Mouse (Mus musculus): ENCODE results near the gene Chst11. TPM values are rescaled to one million over a fixed set of nuclear protein-coding genes. Genes with fewer than 3 reads are reported as not detected.
A peak's percentile ranks its signal among the peaks of the same experiment; 100 is the strongest.

Gene Chst11
- polyA plus RNA-seq, 1 experiment from 2014 or later: 2.0 TPM

DNA sequence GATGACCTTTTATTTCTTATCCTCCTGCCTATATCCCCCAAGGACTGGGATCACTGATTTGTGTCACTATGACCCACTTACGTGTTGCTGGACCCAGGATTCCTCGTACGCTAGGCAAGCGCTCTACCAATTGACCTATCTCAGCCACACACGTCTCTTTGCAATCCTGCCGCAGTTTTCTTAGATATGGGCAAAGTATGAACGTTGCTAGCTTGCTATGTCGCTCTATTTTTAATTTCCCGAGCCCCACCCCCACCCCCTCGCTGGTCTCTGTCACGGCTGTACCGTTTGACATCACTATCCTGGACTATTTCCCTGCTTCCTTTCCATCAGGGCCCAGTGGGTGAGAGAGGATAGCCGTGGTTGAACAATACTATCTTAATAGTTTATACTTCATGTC is 31.5 kb downstream of the Chst11 start:
- no peak overlapping the region for H3K9ac ChIP-seq (ENCODE audit: low read length)
- no peak overlapping the region for H3K27ac ChIP-seq (ENCODE audit: low read depth)
- H3K4me3 ChIP-seq (ENCODE audit: low read depth, low read length): no peak overlapping the region
- H3K9me3 ChIP-seq (ENCODE audit: control insufficient read depth, low read length): no peaks in the 10 kb centered on the region
- WGBS: 72% methylated on average over 13 of the region's 13 CpGs
- no peaks in the 10 kb centered on the region for H3K27me3 ChIP-seq (replicated peaks; ENCODE audit: control insufficient read depth, insufficient read depth, low read length)
- H3K4me1 ChIP-seq (replicated peaks; ENCODE audit: control insufficient read depth, insufficient read depth, low read length): 0 out of 2 replicates have a peak, but pooled peaks cover 12% of the 10 kb centered on the region
- no peaks in the 10 kb centered on the region for H3K36me3 ChIP-seq (ENCODE audit: control insufficient read depth, insufficient read depth, low read length)
- ATAC-seq (replicated peaks; ENCODE audit: low FRiP score, low TSS enrichment, low read depth) (no peak), DNase-seq (ENCODE audit: low spot score) (no peak)
- H3K4me2 ChIP-seq (ENCODE audit: low read length): no peak overlapping the region

DNA sequence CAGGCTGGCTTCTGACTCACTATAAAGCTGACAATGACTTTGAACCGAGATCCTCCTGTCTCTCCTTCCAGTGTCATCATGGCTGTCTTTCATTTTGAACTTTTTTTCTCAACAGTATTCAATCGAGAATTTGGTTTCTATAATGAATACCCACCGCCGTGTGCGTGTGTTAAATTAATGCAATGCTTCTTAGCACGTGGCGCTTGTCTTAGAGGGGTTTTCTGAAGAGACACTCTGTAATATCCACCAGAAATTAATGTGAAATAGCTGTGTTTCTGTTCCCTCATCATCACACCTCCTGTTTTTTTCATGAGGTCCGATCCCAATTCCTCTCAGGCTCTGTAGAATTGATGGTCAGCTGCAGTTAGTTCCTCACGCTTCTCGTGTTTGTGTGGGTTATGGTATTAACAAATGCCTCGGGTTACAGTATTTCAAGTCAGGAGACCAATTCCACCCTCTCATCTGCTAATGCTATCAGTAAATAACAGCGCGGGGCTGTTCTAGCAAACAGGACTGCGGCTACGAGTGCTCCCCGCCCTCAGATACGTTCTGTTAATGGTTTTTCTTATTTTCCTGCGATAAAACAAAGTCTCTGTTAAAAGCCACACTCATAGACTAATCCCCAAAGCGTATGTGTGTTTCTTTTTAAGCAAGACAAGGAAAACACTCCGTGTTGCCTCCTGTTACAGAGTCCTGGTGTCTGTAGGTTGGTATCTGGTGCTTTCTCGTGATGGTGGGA is 32.6 kb downstream of the Chst11 start:
- Histone ChIP-seq H3K27ac (ENCODE audit: low read depth) (no peak overlapping the region), H3K36me3 (ENCODE audit: control insufficient read depth, insufficient read depth, low read length) (no peaks in the 10 kb centered on the region), H3K4me2 (ENCODE audit: low read length) (no peak overlapping the region), H3K9me3 (ENCODE audit: control insufficient read depth, low read length) (no peaks in the 10 kb centered on the region), H3K4me1 (replicated peaks; ENCODE audit: control insufficient read depth, insufficient read depth, low read length) (0 out of 2 replicates have a peak, but pooled peaks cover 12% of the 10 kb centered on the region), H3K9ac (ENCODE audit: low read length) (no peak overlapping the region), H3K27me3 (replicated peaks; ENCODE audit: control insufficient read depth, insufficient read depth, low read length) (no peaks in the 10 kb centered on the region), H3K4me3 (ENCODE audit: low read depth, low read length) (no peak overlapping the region)
- DNase-seq (ENCODE audit: low spot score) (no peak), ATAC-seq (replicated peaks; ENCODE audit: low FRiP score, low TSS enrichment, low read depth) (no peak)
- 61% methylated on average over 21 of the region's 21 CpGs for WGBS

DNA sequence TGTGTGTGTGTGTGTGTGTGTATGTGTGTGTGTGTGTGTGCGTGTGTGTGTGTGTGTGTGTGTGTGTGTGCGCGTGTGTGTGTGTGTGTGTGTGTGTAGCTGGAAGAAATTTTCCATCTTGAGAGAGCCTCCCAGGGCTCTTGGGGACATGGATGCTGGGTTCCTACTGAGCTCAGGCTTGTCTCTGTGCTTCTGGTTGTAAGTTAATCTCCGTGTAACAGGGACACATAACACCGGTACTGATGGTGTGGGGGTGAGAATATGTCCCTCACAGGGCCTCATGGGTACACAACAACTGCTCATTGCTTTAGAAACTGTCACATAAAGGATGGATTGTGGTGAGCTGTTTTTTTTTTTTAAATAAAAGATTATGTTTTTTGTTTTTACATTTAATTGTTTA is 33.2 kb downstream of the Chst11 start:
- no peaks in the 10 kb centered on the region for H3K36me3 ChIP-seq (ENCODE audit: control insufficient read depth, insufficient read depth, low read length)
- WGBS: 69% methylated on average over 4 of the region's 5 CpGs
- no peak overlapping the region for H3K4me3 ChIP-seq (ENCODE audit: low read depth, low read length)
- 0 out of 2 replicates have a peak, but pooled peaks cover 12% of the 10 kb centered on the region for H3K4me1 ChIP-seq (replicated peaks; ENCODE audit: control insufficient read depth, insufficient read depth, low read length)
- H3K9ac ChIP-seq (ENCODE audit: low read length): no peak overlapping the region
- H3K4me2 ChIP-seq (ENCODE audit: low read length): no peak overlapping the region
- no peak for DNase-seq (ENCODE audit: low spot score)
- no peaks in the 10 kb centered on the region for H3K27me3 ChIP-seq (replicated peaks; ENCODE audit: control insufficient read depth, insufficient read depth, low read length)
- no peak for ATAC-seq (replicated peaks; ENCODE audit: low FRiP score, low TSS enrichment, low read depth)
- H3K9me3 ChIP-seq (ENCODE audit: control insufficient read depth, low read length): no peaks in the 10 kb centered on the region
- H3K27ac ChIP-seq (ENCODE audit: low read depth): no peak overlapping the region

DNA sequence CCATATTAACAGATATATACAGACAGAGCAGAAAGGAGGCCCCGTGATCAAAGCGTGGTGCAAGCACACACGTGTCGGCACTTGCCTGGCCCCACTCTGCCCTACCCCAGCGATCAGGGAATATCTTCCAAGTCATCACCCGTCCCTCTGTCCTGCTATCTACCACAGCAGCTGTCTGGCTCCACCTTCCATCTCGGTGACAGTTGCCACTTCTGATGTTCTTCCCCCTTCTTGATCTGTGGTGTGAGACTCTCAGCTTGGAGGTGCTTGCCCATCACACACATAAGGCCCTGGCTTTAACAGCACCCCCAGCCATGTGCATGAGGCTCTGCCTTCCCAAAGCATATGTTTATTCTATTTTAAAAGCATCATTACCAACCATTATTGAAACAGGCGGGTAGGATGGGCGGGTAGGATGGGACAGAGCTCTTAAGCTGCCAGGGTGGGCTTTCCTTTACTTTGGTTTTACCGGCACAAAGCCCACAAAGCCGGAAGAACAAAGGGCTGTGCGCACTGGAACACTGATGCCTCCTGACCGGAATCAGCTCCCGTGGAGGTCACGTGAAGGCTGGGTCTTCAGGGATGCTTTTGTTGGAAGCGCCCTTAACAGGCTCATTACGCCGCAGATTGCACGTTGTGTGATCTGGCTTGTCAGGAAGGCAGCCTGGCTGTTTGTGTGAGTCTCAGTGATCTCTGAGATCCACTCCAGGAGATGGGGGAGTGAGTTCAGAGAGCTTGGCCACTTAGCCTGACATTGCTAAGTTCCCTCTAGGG is 34.4 kb downstream of the Chst11 start:
- no peak; the same call in 1 of the 2 replicates for ATAC-seq (replicated peaks; ENCODE audit: low FRiP score, low TSS enrichment, low read depth)
- 65% methylated on average over 19 of the region's 19 CpGs for WGBS

DNA sequence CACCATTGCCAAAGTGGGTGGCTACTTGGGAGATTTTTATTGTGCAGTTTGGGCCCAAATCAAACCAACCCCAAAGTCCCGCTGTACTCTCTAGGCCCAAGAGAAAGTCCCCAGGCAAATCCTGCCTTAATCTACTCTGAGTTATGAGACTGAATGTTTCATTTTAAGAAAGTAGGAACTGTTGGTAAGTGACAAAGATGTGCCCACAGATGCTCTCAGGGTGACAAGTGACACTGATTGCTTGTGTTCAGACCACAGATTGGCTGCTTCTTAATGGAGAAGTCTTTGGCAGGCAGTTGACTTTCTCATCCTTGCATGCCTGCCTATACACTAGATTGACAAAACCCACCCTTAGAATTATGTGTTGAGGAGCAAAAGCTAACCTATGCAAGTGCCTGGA is 37.3 kb downstream of the Chst11 start:
- Histone ChIP-seq H3K27me3 (replicated peaks; ENCODE audit: control insufficient read depth, insufficient read depth, low read length) (no peaks in the 10 kb centered on the region), H3K4me3 (ENCODE audit: low read depth, low read length) (no peak overlapping the region), H3K9me3 (ENCODE audit: control insufficient read depth, low read length) (no peaks in the 10 kb centered on the region), H3K9ac (ENCODE audit: low read length) (no peak overlapping the region), H3K36me3 (ENCODE audit: control insufficient read depth, insufficient read depth, low read length) (no peaks in the 10 kb centered on the region), H3K4me2 (ENCODE audit: low read length) (no peak overlapping the region), H3K27ac (ENCODE audit: low read depth) (no peak overlapping the region), H3K4me1 (replicated peaks; ENCODE audit: control insufficient read depth, insufficient read depth, low read length) (0 out of 2 replicates have a peak, but pooled peaks cover 11% of the 10 kb centered on the region)
- no peak for ATAC-seq (replicated peaks; ENCODE audit: low FRiP score, low TSS enrichment, low read depth)
- 100% methylated on average over 1 of the region's 1 CpGs for WGBS
- DNase-seq (ENCODE audit: low spot score): no peak

More for the DNA sequence above, 34.4 kb downstream of the Chst11 start:
- H3K9me3 ChIP-seq (ENCODE audit: control insufficient read depth, low read length): no peaks in the 10 kb centered on the region
- H3K4me2 ChIP-seq (ENCODE audit: low read length): no peak overlapping the region
- no peaks in the 10 kb centered on the region for H3K27me3 ChIP-seq (replicated peaks; ENCODE audit: control insufficient read depth, insufficient read depth, low read length)
- no peak overlapping the region for H3K27ac ChIP-seq (ENCODE audit: low read depth)
- no peak overlapping the region for H3K9ac ChIP-seq (ENCODE audit: low read length)
- no peaks in the 10 kb centered on the region for H3K36me3 ChIP-seq (ENCODE audit: control insufficient read depth, insufficient read depth, low read length)
- no peak overlapping the region for H3K4me3 ChIP-seq (ENCODE audit: low read depth, low read length)
- H3K4me1 ChIP-seq (replicated peaks; ENCODE audit: control insufficient read depth, insufficient read depth, low read length): 0 out of 2 replicates have a peak, but pooled peaks cover 12% of the 10 kb centered on the region
- no peak for DNase-seq (ENCODE audit: low spot score)

DNA sequence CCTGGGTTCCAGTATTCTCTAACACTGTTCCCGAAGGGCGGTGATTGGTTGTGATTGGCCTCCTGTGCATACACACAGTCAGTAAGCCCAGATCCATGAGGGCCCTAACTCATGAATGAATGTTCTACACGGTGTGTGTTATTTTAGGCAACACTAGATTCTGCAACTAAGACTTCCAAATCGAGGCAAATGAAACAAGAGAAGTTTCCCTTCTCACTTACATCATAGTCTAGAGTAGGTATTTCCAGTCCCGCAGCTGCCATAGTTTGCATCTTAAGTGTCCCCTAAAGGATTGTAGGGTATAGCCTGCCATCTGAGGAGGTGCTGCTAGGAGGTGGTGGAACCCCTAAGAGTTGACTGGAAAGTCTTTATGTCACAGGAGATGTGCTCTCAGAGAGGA is 40.9 kb downstream of the Chst11 start:
- ATAC-seq (replicated peaks; ENCODE audit: low FRiP score, low TSS enrichment, low read depth) (no peak), DNase-seq (ENCODE audit: low spot score) (no peak)
- WGBS: 90% methylated on average over 5 of the region's 5 CpGs
- Histone ChIP-seq H3K36me3 (ENCODE audit: control insufficient read depth, insufficient read depth, low read length) (no peaks in the 10 kb centered on the region), H3K9me3 (ENCODE audit: control insufficient read depth, low read length) (no peaks in the 10 kb centered on the region), H3K27ac (ENCODE audit: low read depth) (no peak overlapping the region), H3K27me3 (replicated peaks; ENCODE audit: control insufficient read depth, insufficient read depth, low read length) (no peaks in the 10 kb centered on the region), H3K9ac (ENCODE audit: low read length) (no peak overlapping the region), H3K4me2 (ENCODE audit: low read length) (no peak overlapping the region), H3K4me1 (replicated peaks; ENCODE audit: control insufficient read depth, insufficient read depth, low read length) (peaks cover 3% of the 10 kb centered on the region; the same call in 1 of the 2 replicates), H3K4me3 (ENCODE audit: low read depth, low read length) (no peak overlapping the region)

DNA sequence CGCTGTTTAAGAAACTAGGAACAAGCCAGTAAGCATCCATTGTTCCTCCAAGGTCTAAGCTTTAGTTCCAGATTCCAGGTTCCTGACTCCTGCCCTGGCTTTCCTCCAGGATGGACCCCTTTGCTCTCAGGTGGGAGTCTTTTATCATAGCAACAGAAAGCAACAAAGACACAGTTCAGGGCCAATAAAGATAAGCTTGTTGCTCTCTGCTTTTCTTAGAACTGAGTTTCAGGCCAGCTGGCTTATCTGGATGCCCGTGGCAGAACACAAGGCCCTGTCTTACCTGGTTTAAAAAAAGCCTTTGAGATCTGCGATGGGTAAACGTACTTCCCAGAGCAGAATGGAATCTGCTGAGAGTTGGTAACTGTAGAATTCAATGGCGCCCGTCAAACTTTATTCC is 42.4 kb downstream of the Chst11 start:
- H3K4me3 ChIP-seq (ENCODE audit: low read depth, low read length): no peak overlapping the region
- H3K27me3 ChIP-seq (replicated peaks; ENCODE audit: control insufficient read depth, insufficient read depth, low read length): no peaks in the 10 kb centered on the region
- H3K9me3 ChIP-seq (ENCODE audit: control insufficient read depth, low read length): no peaks in the 10 kb centered on the region
- 74% methylated on average over 6 of the region's 6 CpGs for WGBS
- no peak overlapping the region for H3K9ac ChIP-seq (ENCODE audit: low read length)
- no peak for ATAC-seq (replicated peaks; ENCODE audit: low FRiP score, low TSS enrichment, low read depth)
- H3K27ac ChIP-seq (ENCODE audit: low read depth): no peak overlapping the region
- peaks cover 3% of the 10 kb centered on the region; the same call in 1 of the 2 replicates for H3K4me1 ChIP-seq (replicated peaks; ENCODE audit: control insufficient read depth, insufficient read depth, low read length)
- no peak for DNase-seq (ENCODE audit: low spot score)
- H3K36me3 ChIP-seq (ENCODE audit: control insufficient read depth, insufficient read depth, low read length): no peaks in the 10 kb centered on the region
- H3K4me2 ChIP-seq (ENCODE audit: low read length): no peak overlapping the region

DNA sequence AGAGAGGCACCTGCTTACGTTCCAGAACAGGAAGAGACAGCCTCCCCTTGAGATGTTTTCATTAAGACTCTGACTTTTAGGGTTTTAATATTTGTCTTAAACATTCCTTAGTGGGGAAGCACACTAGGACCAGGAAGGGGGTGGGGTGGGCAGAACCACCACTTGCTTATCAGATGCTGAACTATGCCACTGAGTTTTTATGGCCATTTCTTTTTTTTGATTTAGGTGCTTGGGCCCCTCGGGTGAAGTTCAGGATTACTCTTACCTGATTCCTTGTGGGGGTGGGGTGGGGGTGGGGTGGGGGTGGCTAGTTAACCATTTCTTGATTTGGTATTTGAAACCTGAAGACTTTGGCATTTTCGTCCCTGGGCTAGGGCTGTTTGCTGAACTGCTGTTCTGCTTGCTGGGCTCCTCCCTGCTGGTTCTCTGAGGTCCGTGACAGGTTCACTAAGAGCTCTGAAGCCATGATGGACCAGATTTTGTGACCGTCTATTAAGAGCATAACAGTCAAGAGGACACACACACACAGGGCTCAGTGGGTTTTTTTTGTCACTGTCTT is 44.9 kb downstream of the Chst11 start:
- H3K27me3 ChIP-seq (replicated peaks; ENCODE audit: control insufficient read depth, insufficient read depth, low read length): no peaks in the 10 kb centered on the region
- H3K9ac ChIP-seq (ENCODE audit: low read length): no peak overlapping the region
- ATAC-seq (replicated peaks; ENCODE audit: low FRiP score, low TSS enrichment, low read depth) (peak; percentile 49; the same call in 1 of the 2 replicates), DNase-seq (ENCODE audit: low spot score) (no peak)
- no peaks in the 10 kb centered on the region for H3K36me3 ChIP-seq (ENCODE audit: control insufficient read depth, insufficient read depth, low read length)
- WGBS: 43% methylated on average over 5 of the region's 5 CpGs
- peaks cover 3% of the 10 kb centered on the region; the same call in 1 of the 2 replicates for H3K4me1 ChIP-seq (replicated peaks; ENCODE audit: control insufficient read depth, insufficient read depth, low read length)
- no peaks in the 10 kb centered on the region for H3K9me3 ChIP-seq (ENCODE audit: control insufficient read depth, low read length)
- no peak overlapping the region for H3K4me3 ChIP-seq (ENCODE audit: low read depth, low read length)
- no peak overlapping the region for H3K4me2 ChIP-seq (ENCODE audit: low read length)
- H3K27ac ChIP-seq (ENCODE audit: low read depth): 0 out of 2 replicates have a peak overlapping the region, but pooled peaks have one; percentile 2

Data from intestine, embryonic 14.5 days (tissue).